Mouse (Mus musculus): ENCODE measurements around the gene Clnk. TPM values are rescaled to one million over a fixed set of nuclear protein-coding genes. Genes with fewer than 3 reads are reported as not detected.

Gene Clnk
- polyA plus RNA-seq, 1 experiment from 2014 or later = 0.12 TPM

DNA sequence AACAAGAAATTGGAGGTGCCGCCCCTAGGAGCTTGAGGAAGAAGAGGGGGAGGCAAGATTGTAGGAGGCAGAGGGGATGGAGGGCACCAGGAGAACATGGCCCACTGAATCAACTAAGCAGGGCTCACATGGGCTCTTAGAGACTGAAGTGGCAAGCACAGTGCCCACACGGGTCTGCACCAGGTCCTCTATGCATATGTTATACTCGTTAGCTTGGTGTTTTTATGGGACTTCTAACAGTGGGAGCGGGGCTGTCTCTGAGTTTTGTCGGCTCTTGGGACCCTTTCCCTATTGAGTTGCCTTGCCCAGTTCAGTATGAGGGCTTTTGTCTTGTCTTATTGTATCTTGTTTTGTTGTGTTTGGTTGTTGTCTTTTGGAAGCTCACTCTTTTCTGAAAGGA lies 50.0 kb downstream of the Clnk start:
- Histone ChIP-seq H3K4me3 (ENCODE audit: low read depth, low read length) (no peak overlapping the region), H3K4me2 (ENCODE audit: low read depth, low read length) (no peak overlapping the region), H3K27me3 (ENCODE audit: control insufficient read depth, insufficient read depth, low read length) (no peaks in the 10 kb centered on the region), H3K27ac (ENCODE audit: low read depth, low read length) (no peak overlapping the region), H3K36me3 (ENCODE audit: control insufficient read depth, insufficient read depth, low read length) (no peaks in the 10 kb centered on the region), H3K9me3 (ENCODE audit: control insufficient read depth, low read length) (no peaks in the 10 kb centered on the region), H3K4me1 (ENCODE audit: control insufficient read depth, insufficient read depth, low read length) (no peaks in the 10 kb centered on the region), H3K9ac (replicated peaks; ENCODE audit: low read depth, low read length) (no peak overlapping the region)
- no peak for ATAC-seq (ENCODE audit: low read depth)
- 44% methylated on average over 5 of the region's 5 CpGs for WGBS

DNA sequence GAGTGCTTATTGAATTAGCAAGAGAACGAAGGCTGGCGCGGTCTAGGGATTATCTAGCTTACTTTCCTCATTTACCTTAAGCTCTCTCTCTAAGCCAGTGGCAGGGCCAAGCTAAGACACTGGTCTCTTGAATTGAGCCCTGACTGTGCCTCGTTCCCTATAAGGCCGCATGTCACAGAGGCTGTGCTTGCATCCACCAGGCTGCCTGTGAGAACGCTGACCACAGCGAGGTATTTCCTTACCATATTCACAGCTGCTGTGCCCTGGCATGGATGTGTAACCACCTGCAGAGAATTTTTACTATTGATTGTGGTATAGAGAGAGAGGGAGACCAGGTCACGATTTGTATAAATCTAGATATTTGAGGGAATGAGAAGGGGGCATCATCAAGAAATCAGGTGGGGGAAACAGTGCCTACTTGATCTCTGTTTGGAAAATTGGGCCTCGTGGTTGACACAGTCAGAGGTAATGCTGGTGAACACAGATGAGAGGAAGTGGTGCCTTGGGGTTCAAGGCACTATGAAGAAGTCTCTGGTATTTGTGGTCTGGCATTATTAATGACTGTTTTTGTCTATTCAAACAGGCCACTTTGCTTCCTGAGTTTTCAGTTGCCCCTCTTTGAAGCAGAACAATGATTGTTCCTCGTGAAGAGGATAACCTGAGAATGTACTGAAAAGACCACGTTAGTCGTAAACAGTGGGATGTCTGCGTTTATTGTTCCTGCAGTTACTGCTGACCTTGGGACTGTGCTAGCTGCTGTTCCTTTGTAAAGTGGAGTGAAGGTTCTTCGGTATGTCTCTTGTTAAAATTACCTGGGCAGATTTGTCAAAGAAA lies 52.3 kb downstream of the Clnk start:
- Histone ChIP-seq H3K4me2 (ENCODE audit: low read depth, low read length) (no peak overlapping the region), H3K36me3 (ENCODE audit: control insufficient read depth, insufficient read depth, low read length) (no peaks in the 10 kb centered on the region), H3K9me3 (ENCODE audit: control insufficient read depth, low read length) (no peaks in the 10 kb centered on the region), H3K9ac (replicated peaks; ENCODE audit: low read depth, low read length) (no peak overlapping the region), H3K27me3 (ENCODE audit: control insufficient read depth, insufficient read depth, low read length) (no peaks in the 10 kb centered on the region), H3K4me1 (ENCODE audit: control insufficient read depth, insufficient read depth, low read length) (no peaks in the 10 kb centered on the region), H3K4me3 (ENCODE audit: low read depth, low read length) (no peak overlapping the region), H3K27ac (ENCODE audit: low read depth, low read length) (no peak overlapping the region)
- no peak for ATAC-seq (ENCODE audit: low read depth)
- WGBS = 56% methylated on average over 14 of the region's 14 CpGs

DNA sequence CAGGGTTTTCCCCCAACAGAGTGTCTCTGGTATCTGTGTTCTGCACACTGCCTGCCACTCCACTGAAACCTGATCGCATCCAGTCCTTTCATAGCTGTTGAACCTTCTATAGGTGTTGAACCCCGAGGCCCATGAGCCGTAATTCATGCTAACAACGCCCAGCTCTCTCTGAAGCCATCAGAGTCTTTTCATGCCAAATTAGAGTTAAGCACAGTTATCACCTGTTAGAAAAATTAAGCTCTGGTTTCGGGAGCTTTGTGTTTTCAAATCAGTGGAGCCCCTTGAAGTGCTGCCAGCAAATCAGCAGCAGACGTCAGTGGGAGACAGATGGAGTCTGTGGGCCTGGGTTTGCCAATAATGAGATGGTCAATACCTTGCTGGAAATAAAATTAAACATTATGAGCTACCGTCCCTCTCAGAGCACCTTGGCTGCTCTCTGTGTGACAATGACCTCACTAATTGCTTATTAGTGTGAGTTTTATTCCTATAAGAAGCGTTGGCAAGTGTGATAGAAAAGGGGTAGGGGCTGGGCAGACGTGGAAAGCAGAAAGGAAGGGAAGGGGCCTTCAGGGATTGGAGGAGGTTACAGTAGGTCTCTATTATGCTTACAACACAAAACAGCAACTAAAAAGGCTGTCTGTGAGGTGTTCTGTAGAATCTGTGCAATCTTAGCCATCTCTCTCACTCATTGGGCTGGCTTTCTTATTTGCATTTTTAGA lies 63.1 kb downstream of the Clnk start:
- H3K9ac ChIP-seq (replicated peaks; ENCODE audit: low read depth, low read length) = no peak overlapping the region
- H3K36me3 ChIP-seq (ENCODE audit: control insufficient read depth, insufficient read depth, low read length) = no peaks in the 10 kb centered on the region
- H3K4me2 ChIP-seq (ENCODE audit: low read depth, low read length) = no peak overlapping the region
- H3K27ac ChIP-seq (ENCODE audit: low read depth, low read length) = no peak overlapping the region
- no peak overlapping the region for H3K4me3 ChIP-seq (ENCODE audit: low read depth, low read length)
- peak; percentile 28; the same call in 1 of the 2 replicates for ATAC-seq (ENCODE audit: low read depth)
- WGBS = 42% methylated on average over 9 of the region's 9 CpGs
- no peaks in the 10 kb centered on the region for H3K4me1 ChIP-seq (ENCODE audit: control insufficient read depth, insufficient read depth, low read length)
- H3K9me3 ChIP-seq (ENCODE audit: control insufficient read depth, low read length) = no peaks in the 10 kb centered on the region
- no peaks in the 10 kb centered on the region for H3K27me3 ChIP-seq (ENCODE audit: control insufficient read depth, insufficient read depth, low read length)

DNA sequence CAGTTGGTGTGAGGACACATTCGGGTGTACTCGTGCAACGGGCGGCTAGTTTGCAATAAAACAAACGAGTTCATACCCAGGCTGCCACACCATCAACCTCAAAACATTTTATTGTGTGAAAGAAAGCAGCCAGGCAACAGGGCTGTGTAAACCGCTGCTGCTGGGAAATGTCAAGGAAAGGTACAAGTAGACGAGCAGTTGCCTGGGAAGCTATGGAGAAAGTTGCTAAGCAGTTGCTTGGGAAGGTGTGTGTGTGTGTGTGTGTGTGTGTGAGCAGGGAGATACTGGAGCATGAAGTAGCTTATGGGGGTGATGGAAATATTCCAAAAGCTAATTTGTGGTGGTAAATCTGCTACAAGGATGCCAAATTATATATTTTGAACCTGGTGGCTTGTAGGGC lies 63.7 kb downstream of the Clnk start:
- Histone ChIP-seq H3K27me3 (ENCODE audit: control insufficient read depth, insufficient read depth, low read length) (no peaks in the 10 kb centered on the region), H3K9ac (replicated peaks; ENCODE audit: low read depth, low read length) (no peak overlapping the region), H3K27ac (ENCODE audit: low read depth, low read length) (no peak overlapping the region), H3K4me2 (ENCODE audit: low read depth, low read length) (no peak overlapping the region), H3K4me3 (ENCODE audit: low read depth, low read length) (no peak overlapping the region), H3K4me1 (ENCODE audit: control insufficient read depth, insufficient read depth, low read length) (no peaks in the 10 kb centered on the region), H3K9me3 (ENCODE audit: control insufficient read depth, low read length) (no peaks in the 10 kb centered on the region), H3K36me3 (ENCODE audit: control insufficient read depth, insufficient read depth, low read length) (no peaks in the 10 kb centered on the region)
- no peak for ATAC-seq (ENCODE audit: low read depth)
- WGBS = 52% methylated on average over 7 of the region's 7 CpGs

DNA sequence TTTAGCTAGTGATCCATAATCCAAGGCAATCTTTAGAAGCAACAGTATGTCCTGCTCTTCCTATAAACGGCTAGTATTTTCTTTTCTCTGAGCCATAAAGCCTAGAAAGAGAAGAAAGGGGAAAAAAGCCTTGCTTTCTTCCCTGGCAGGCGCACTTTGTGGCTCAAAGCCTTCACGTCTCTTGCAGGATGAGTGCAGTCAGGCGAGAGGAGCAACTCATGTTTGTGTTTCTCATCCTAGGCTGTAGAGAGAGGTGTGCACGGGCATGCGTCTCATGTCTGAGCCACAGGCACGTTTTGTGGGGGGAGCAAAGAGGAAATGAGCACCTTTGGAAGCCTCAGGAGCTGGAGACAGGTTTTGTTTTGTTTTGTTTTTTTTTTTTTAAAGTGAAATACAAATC lies 64.2 kb downstream of the Clnk start:
- no peaks in the 10 kb centered on the region for H3K27me3 ChIP-seq (ENCODE audit: control insufficient read depth, insufficient read depth, low read length)
- no peak overlapping the region for H3K4me3 ChIP-seq (ENCODE audit: low read depth, low read length)
- H3K9ac ChIP-seq (replicated peaks; ENCODE audit: low read depth, low read length) = no peak overlapping the region
- no peak overlapping the region for H3K4me2 ChIP-seq (ENCODE audit: low read depth, low read length)
- H3K27ac ChIP-seq (ENCODE audit: low read depth, low read length) = no peak overlapping the region
- no peaks in the 10 kb centered on the region for H3K4me1 ChIP-seq (ENCODE audit: control insufficient read depth, insufficient read depth, low read length)
- H3K36me3 ChIP-seq (ENCODE audit: control insufficient read depth, insufficient read depth, low read length) = no peaks in the 10 kb centered on the region
- 40% methylated on average over 7 of the region's 7 CpGs for whole genome bisulfite sequencing
- no peak for ATAC-seq (ENCODE audit: low read depth)
- no peaks in the 10 kb centered on the region for H3K9me3 ChIP-seq (ENCODE audit: control insufficient read depth, low read length)

DNA sequence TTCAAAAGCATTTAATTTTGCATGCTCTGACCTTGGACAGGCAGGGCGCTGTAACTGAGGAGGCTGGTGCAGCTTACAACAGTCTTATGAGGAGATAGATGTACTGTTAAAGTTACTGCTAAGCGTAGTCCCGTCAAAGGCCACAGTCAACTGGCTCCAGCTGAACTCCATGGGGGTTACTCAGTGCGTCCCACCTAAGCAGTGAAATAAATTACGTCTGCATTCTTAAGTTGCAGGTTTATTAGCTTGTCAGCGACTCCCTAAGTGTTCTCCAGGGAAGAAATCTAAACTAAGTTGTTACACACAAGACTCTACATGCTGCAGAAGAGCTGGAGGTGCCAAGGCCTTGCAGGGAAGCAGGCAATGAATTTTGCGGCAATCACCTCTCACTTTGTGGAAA lies 77.7 kb downstream of the Clnk start:
- WGBS = 52% methylated on average over 7 of the region's 7 CpGs
- peaks cover 6% of the 10 kb centered on the region; the same call in 1 of the 2 replicates for H3K4me1 ChIP-seq (ENCODE audit: control insufficient read depth, insufficient read depth, low read length)
- no peaks in the 10 kb centered on the region for H3K27me3 ChIP-seq (ENCODE audit: control insufficient read depth, insufficient read depth, low read length)
- H3K4me2 ChIP-seq (ENCODE audit: low read depth, low read length) = no peak overlapping the region
- ATAC-seq (ENCODE audit: low read depth) = no peak
- no peak overlapping the region for H3K27ac ChIP-seq (ENCODE audit: low read depth, low read length)
- no peaks in the 10 kb centered on the region for H3K9me3 ChIP-seq (ENCODE audit: control insufficient read depth, low read length)
- no peak overlapping the region for H3K4me3 ChIP-seq (ENCODE audit: low read depth, low read length)
- no peaks in the 10 kb centered on the region for H3K36me3 ChIP-seq (ENCODE audit: control insufficient read depth, insufficient read depth, low read length)
- H3K9ac ChIP-seq (replicated peaks; ENCODE audit: low read depth, low read length) = no peak overlapping the region

DNA sequence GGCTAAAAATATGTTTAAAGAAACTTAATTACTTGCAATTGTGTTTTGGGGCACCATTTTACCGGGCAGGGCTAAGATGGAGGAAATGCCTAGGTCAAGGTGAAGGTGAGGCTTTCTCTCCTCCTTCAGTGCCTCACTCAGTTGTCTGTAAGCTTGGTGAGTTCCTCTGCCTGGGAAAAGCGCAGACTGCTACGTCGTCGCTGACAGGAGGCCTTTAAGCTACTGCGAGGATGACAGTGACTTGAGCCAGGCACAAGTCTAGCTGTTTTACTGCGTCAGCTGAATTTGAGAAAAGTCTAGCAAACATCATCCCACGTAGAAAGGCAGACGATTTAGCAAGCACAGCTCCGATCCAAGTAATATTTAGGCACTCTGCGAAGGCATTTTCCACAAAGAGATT lies 81.5 kb downstream of the Clnk start:
- no peaks in the 10 kb centered on the region for H3K27me3 ChIP-seq (ENCODE audit: control insufficient read depth, insufficient read depth, low read length)
- peaks cover 6% of the 10 kb centered on the region; the same call in 1 of the 2 replicates for H3K4me1 ChIP-seq (ENCODE audit: control insufficient read depth, insufficient read depth, low read length)
- H3K27ac ChIP-seq (ENCODE audit: low read depth, low read length) = no peak overlapping the region
- no peak overlapping the region for H3K4me2 ChIP-seq (ENCODE audit: low read depth, low read length)
- no peaks in the 10 kb centered on the region for H3K36me3 ChIP-seq (ENCODE audit: control insufficient read depth, insufficient read depth, low read length)
- no peaks in the 10 kb centered on the region for H3K9me3 ChIP-seq (ENCODE audit: control insufficient read depth, low read length)
- peak; percentile 45 for ATAC-seq (ENCODE audit: low read depth)
- no peak overlapping the region for H3K9ac ChIP-seq (replicated peaks; ENCODE audit: low read depth, low read length)
- WGBS = 55% methylated on average over 11 of the region's 11 CpGs
- no peak overlapping the region for H3K4me3 ChIP-seq (ENCODE audit: low read depth, low read length)

DNA sequence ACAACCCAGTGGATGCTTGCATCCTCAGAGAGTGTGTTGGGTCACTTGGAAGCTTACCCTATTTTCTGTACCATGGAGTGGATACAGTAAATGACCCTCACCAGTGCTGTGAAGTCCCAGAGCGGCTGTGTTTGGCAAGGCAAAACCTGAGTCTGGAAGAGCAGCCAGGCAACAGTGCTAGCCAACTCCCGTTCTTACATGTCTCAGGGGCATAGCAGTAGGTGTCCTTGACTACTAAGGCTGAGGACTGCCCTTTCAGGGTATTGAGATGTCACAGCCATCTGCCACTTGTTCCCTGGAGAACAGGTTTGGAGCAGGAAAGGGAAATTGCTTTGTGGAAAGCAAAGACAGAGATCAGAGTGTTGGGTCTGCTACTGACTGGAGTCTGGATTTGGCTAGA lies 85.5 kb downstream of the Clnk start:
- Histone ChIP-seq H3K27me3 (ENCODE audit: control insufficient read depth, insufficient read depth, low read length) (no peaks in the 10 kb centered on the region), H3K9me3 (ENCODE audit: control insufficient read depth, low read length) (no peaks in the 10 kb centered on the region), H3K4me1 (ENCODE audit: control insufficient read depth, insufficient read depth, low read length) (peaks cover 11% of the 10 kb centered on the region), H3K4me3 (ENCODE audit: low read depth, low read length) (no peak overlapping the region), H3K36me3 (ENCODE audit: control insufficient read depth, insufficient read depth, low read length) (no peaks in the 10 kb centered on the region), H3K9ac (replicated peaks; ENCODE audit: low read depth, low read length) (no peak overlapping the region), H3K4me2 (ENCODE audit: low read depth, low read length) (no peak overlapping the region), H3K27ac (ENCODE audit: low read depth, low read length) (no peak overlapping the region)
- no peak for ATAC-seq (ENCODE audit: low read depth)
- WGBS = 75% methylated on average over 2 of the region's 2 CpGs

DNA sequence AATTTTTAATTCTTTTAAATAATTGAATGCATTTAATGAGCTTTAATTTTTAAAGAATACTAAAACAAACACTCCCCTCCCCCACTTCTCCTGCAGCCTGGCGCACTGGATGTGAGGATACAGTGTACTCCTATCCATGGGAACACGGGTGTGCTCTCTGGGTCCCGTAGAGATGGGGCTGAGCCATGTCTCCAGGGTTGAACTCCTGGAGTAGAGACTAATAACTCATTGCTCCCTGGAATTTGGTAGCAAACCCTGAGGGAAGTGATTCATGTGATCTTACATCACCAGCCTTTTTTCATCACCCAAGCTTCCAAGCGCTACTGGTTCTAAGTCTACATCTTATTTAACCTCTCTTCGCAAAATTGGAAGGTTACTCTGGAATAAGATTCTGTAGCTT lies 87.8 kb downstream of the Clnk start:
- no peak overlapping the region for H3K9ac ChIP-seq (replicated peaks; ENCODE audit: low read depth, low read length)
- no peaks in the 10 kb centered on the region for H3K9me3 ChIP-seq (ENCODE audit: control insufficient read depth, low read length)
- no peak overlapping the region for H3K4me2 ChIP-seq (ENCODE audit: low read depth, low read length)
- no peaks in the 10 kb centered on the region for H3K36me3 ChIP-seq (ENCODE audit: control insufficient read depth, insufficient read depth, low read length)
- ATAC-seq (ENCODE audit: low read depth) = no peak
- H3K4me1 ChIP-seq (ENCODE audit: control insufficient read depth, insufficient read depth, low read length) = peaks cover 4% of the 10 kb centered on the region; the same call in 1 of the 2 replicates
- no peak overlapping the region for H3K4me3 ChIP-seq (ENCODE audit: low read depth, low read length)
- WGBS = 86% methylated on average over 5 of the region's 5 CpGs
- no peaks in the 10 kb centered on the region for H3K27me3 ChIP-seq (ENCODE audit: control insufficient read depth, insufficient read depth, low read length)
- H3K27ac ChIP-seq (ENCODE audit: low read depth, low read length) = no peak overlapping the region
